Mouse (Mus musculus) layer of hippocampus, adult 9-11 months (tissue): Measurements from ENCODE around the gene Tdpoz5.
"Not testable (repeated sequence)": the region's sequence is repeated elsewhere in the genome, so short reads cannot be mapped to it uniquely, and the experiment has no call there.

Source experiments
- DNase-seq: peaks from one replicate; pipeline ENCODE4 v3.0.0; 2022

Gene Tdpoz5

GRCm38 (mm10) chr3:93961214-93961613, at the start of gene Tdpoz5:
Tdpoz5 (minus strand) TSS chr3:93961314.
- DNase-seq = not testable (repeated sequence)

- not testable (repeated sequence) for DNase-seq
Measured at GRCm38 (mm10) chr3:93968938-93969337, 7.8 kb upstream of the Tdpoz5 start.

GRCm38 (mm10) chr3:93943443-93943842, 17.7 kb downstream of the Tdpoz5 start, which contains the start of gene Gm9117:
Gm9117 (minus strand) TSS chr3:93943543.
- not testable (repeated sequence) for DNase-seq

- not testable (repeated sequence) for DNase-seq
Measured at GRCm38 (mm10) chr3:93938386-93938785, 22.7 kb downstream of the Tdpoz5 start.
